Mouse (Mus musculus) heart, postnatal 0 days (tissue): ENCODE measurements around the gene Adcy3.

Experiments used
- CTCF ChIP-seq: IDR thresholded peaks from 2 replicates; pipeline ENCODE4 v1.5.1; 2016; ENCODE audit warnings: antibody characterized with exemption, control low read depth, low read depth
- EP300 ChIP-seq: IDR thresholded peaks from 2 replicates; pipeline ENCODE4 v1.6.1; 2016; ENCODE audit warnings: antibody characterized with exemption, low read depth

DNA sequence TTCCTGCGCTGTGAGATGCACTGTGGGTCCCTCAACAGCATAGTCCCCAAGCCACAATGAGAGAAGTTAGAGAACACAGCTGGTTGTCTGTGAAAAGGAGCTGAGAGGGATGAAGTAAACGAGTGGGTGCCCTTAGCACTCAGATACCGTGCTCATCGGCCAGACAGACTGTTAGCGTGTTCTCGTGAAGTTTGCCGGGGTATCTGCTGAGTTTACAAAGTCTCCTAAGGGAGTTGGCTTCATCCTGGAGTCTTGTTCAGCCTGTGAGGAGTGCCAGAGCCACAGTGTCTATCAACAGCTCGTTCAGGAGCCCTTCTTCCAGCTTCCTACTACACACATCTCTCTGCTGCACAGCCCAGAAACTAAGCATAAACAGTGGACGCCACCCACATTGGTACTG lies 16.8 kb upstream of the Adcy3 start:
- no peak for TF ChIP-seq CTCF
- TF ChIP-seq EP300 = no peak
